Mouse (Mus musculus) C2C12 (cell line): ENCODE results near the gene Mlycd.

Experiments
- CEBPB ChIP-seq: IDR thresholded peaks from one replicate; pipeline ENCODE4 v1.6.1; 2011; ENCODE audit warnings: low read depth, mild to moderate bottlenecking, control low read depth, moderate library complexity
- CTCF ChIP-seq: IDR thresholded peaks from one replicate; pipeline ENCODE4 v1.5.1; 2011; ENCODE audit not compliant: control insufficient read depth, insufficient read depth, insufficient read length
- MAX ChIP-seq: IDR thresholded peaks from one replicate; pipeline ENCODE4 v1.6.1; 2011; ENCODE audit warnings: mild to moderate bottlenecking, control low read depth
- USF1 ChIP-seq: IDR thresholded peaks from one replicate; pipeline ENCODE4 v1.6.1; 2011; ENCODE audit warnings: low read depth, mild to moderate bottlenecking, control low read depth, moderate library complexity

- TF ChIP-seq CTCF (no peak), MAX (no peak), CEBPB (no peak), USF1 (no peak)
Measured at GRCm38 (mm10) chr8:119394097-119394496, 581 bp upstream of the Mlycd start.
